Mouse (Mus musculus): ENCODE results near the gene Jak1. TPM values are rescaled to one million over a fixed set of nuclear protein-coding genes. Genes with fewer than 3 reads are reported as not detected.
A peak's percentile ranks its signal among the peaks of the same experiment; 100 is the strongest.

Jak1 gene
- polyA plus RNA-seq, 1 experiment from 2014 or later = 81.7 TPM

DNA sequence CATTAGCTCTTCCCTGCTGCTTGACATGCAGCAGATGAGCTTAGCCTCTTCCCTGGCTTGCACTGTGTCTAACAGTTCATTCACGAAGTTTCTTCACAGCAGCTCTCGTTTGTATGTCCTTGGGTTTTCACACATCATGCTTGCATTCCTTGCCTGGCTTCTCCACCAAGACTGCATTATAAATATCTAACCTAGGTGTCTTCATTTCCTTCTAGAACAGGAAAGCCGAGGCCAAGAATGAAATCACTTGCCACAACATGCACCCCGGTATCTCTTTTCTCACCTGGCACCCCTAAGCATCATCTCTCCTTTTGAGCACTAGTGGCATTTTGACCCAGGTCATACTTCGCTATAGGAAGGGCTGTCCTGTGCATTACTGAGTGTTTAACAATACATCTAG, 3.5 kb downstream of the Jak1 start:
- no peak overlapping the region for H3K9ac ChIP-seq (ENCODE audit: low read length)
- H3K27ac ChIP-seq (ENCODE audit: low read length) = no peak overlapping the region
- H3K4me2 ChIP-seq (ENCODE audit: low read depth, low read length) = no peak overlapping the region
- no peaks in the 10 kb centered on the region for H3K27me3 ChIP-seq (ENCODE audit: control insufficient read depth, insufficient read depth, low read depth, low read length)
- no peaks in the 10 kb centered on the region for H3K36me3 ChIP-seq (ENCODE audit: control insufficient read depth, insufficient read depth, low read length)
- WGBS = 65% methylated on average over 5 of the region's 5 CpGs
- H3K4me3 ChIP-seq (ENCODE audit: low read length) = no peak overlapping the region
- H3K9me3 ChIP-seq (ENCODE audit: control insufficient read depth, low read length) = no peaks in the 10 kb centered on the region
- peaks cover 6% of the 10 kb centered on the region; the same call in 1 of the 2 replicates for H3K4me1 ChIP-seq (replicated peaks; ENCODE audit: control insufficient read depth, insufficient read depth, low read length)
- ATAC-seq (ENCODE audit: low read depth) = no peak

DNA sequence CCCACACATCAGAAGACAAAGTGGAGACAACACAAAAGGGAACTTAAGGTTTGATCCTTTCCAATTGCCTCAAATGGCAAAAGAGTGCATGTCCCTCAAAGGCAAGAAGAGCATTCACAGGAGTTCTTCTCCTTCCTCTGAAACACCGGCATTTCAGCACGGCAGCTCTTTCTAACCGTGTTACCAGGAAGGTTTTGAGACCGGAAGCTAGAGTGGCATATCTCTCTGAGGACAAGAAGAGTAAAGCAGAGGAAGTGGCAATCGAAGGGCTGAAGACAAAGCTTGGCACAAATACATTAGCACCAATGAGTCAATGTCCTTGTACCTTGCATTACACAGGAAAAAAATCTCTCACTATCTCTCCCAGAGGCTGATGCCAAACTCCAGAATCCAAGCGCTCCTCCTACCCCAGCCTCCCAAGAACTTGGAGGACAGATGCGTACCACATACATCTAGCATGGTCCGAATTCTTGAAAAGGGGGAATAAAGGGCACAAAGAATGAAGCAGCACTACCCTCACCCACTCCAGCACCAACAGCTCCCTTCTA, 4.3 kb downstream of the Jak1 start:
- Histone ChIP-seq H3K4me1 (replicated peaks; ENCODE audit: control insufficient read depth, insufficient read depth, low read length) (peaks cover 6% of the 10 kb centered on the region; the same call in 1 of the 2 replicates), H3K36me3 (ENCODE audit: control insufficient read depth, insufficient read depth, low read length) (no peaks in the 10 kb centered on the region), H3K27ac (ENCODE audit: low read length) (no peak overlapping the region), H3K9ac (ENCODE audit: low read length) (no peak overlapping the region), H3K27me3 (ENCODE audit: control insufficient read depth, insufficient read depth, low read depth, low read length) (no peaks in the 10 kb centered on the region), H3K4me3 (ENCODE audit: low read length) (no peak overlapping the region), H3K9me3 (ENCODE audit: control insufficient read depth, low read length) (no peaks in the 10 kb centered on the region), H3K4me2 (ENCODE audit: low read depth, low read length) (no peak overlapping the region)
- 67% methylated on average over 8 of the region's 8 CpGs for WGBS
- ATAC-seq (ENCODE audit: low read depth) = no peak

DNA sequence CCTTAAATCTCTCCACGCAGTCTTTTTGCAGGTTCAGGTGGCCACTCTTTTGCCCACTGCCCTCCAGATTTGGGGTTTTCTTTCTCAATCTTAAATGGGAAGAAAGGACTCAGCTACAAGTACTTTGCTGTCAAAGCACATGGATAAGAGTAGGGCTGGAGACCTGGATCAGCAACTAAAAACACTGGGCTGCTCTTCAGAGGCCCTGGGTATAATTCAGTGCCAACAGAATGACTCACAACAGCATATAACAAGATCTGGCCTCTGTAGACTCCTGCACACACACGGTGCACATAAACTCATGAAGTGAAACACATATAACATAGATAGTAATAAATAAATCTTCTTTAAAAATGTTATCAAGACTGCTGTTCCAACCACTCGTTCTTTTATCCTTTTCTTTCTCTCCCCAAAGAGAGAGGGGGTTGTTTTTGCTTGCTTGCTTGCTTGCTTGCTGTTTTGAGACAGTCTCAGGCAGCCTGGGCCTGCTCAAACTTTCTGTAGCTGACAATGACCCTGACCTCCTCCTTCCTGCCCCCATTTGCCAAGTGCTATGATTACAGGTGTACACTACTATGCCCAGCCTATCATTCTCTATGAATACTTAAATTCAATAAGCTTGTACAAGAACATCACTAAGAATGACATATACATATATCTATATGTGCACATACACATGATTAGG, 8.4 kb downstream of the Jak1 start:
- Histone ChIP-seq H3K27me3 (ENCODE audit: control insufficient read depth, insufficient read depth, low read depth, low read length) (no peaks in the 10 kb centered on the region), H3K9me3 (ENCODE audit: control insufficient read depth, low read length) (no peaks in the 10 kb centered on the region), H3K4me2 (ENCODE audit: low read depth, low read length) (no peak overlapping the region), H3K4me3 (ENCODE audit: low read length) (no peak overlapping the region), H3K36me3 (ENCODE audit: control insufficient read depth, insufficient read depth, low read length) (no peaks in the 10 kb centered on the region), H3K9ac (ENCODE audit: low read length) (no peak overlapping the region), H3K27ac (ENCODE audit: low read length) (no peak overlapping the region), H3K4me1 (replicated peaks; ENCODE audit: control insufficient read depth, insufficient read depth, low read length) (peaks cover 18% of the 10 kb centered on the region)
- ATAC-seq (ENCODE audit: low read depth) = no peak
- WGBS = 66% methylated on average over 3 of the region's 3 CpGs

DNA sequence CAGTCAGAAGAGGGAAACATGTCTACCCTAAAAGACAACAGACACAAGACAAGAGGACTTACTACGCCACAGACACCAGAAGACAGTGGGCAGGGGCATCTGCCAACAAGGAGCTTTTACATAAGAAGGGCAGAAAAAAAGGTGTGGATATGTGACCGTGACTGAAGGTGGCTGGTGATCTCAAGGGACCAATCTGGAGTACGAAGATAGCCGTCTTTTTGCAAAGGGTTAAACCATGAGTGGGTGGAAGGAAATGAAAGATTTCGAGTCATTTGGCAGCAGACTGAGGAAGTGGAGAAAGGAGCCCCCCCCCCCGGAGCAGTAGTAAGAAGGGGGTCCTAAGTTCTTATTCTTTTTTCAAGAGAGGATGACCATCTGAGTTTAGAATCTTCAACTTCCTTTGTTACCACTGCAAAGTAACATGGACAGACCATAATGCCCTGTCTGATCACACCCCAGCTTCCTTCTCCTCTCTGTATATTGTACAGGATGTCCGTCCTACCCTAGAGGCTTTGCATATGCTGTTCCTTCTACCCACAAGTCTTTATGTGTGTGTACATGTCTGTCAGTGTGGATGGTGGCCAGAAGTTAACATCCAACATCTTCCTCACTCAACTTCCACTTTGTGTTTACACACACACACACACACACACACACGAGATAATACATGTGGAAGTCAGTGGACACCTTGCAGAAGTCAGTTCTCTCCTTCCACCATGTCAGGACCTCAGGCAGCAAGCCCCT, 10.3 kb downstream of the Jak1 start:
- H3K4me1 ChIP-seq (replicated peaks; ENCODE audit: control insufficient read depth, insufficient read depth, low read length) = peaks cover 14% of the 10 kb centered on the region
- WGBS = 54% methylated on average over 8 of the region's 8 CpGs
- 0 out of 2 replicates have a peak, but pooled peaks have one; percentile 36 for ATAC-seq (ENCODE audit: low read depth)
- no peaks in the 10 kb centered on the region for H3K36me3 ChIP-seq (ENCODE audit: control insufficient read depth, insufficient read depth, low read length)
- no peak overlapping the region for H3K4me3 ChIP-seq (ENCODE audit: low read length)
- no peaks in the 10 kb centered on the region for H3K9me3 ChIP-seq (ENCODE audit: control insufficient read depth, low read length)
- peak overlapping the region; percentile 30; the same call in 1 of the 2 replicates for H3K27ac ChIP-seq (ENCODE audit: low read length)
- H3K27me3 ChIP-seq (ENCODE audit: control insufficient read depth, insufficient read depth, low read depth, low read length) = no peaks in the 10 kb centered on the region
- no peak overlapping the region for H3K9ac ChIP-seq (ENCODE audit: low read length)
- no peak overlapping the region for H3K4me2 ChIP-seq (ENCODE audit: low read depth, low read length)

DNA sequence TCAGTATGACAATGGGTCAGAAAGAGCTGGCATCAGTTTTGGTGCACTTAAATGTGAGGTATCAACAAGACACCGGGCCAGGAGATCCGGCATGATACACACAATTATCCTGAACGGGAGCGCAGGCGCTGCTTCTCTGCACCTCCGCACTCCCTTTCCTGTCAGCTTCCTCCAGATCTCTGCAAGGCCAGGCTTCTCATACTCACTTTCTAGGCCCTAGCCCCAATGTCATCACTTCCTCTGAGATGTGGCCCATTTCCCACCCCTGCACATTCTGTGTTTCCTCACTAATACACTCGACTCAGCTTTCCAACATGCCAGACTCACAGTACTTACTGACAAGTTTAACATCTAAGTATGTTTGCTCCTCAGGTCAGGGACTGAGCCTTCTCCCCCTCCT, 11.1 kb downstream of the Jak1 start:
- Histone ChIP-seq H3K36me3 (ENCODE audit: control insufficient read depth, insufficient read depth, low read length) (no peaks in the 10 kb centered on the region), H3K4me3 (ENCODE audit: low read length) (no peak overlapping the region), H3K27ac (ENCODE audit: low read length) (peak overlapping the region; percentile 30; the same call in 1 of the 2 replicates), H3K27me3 (ENCODE audit: control insufficient read depth, insufficient read depth, low read depth, low read length) (no peaks in the 10 kb centered on the region), H3K4me1 (replicated peaks; ENCODE audit: control insufficient read depth, insufficient read depth, low read length) (peaks cover 14% of the 10 kb centered on the region), H3K9me3 (ENCODE audit: control insufficient read depth, low read length) (no peaks in the 10 kb centered on the region), H3K4me2 (ENCODE audit: low read depth, low read length) (no peak overlapping the region), H3K9ac (ENCODE audit: low read length) (no peak overlapping the region)
- ATAC-seq (ENCODE audit: low read depth) = 0 out of 2 replicates have a peak, but pooled peaks have one; percentile 41
- 67% methylated on average over 7 of the region's 7 CpGs for WGBS

DNA sequence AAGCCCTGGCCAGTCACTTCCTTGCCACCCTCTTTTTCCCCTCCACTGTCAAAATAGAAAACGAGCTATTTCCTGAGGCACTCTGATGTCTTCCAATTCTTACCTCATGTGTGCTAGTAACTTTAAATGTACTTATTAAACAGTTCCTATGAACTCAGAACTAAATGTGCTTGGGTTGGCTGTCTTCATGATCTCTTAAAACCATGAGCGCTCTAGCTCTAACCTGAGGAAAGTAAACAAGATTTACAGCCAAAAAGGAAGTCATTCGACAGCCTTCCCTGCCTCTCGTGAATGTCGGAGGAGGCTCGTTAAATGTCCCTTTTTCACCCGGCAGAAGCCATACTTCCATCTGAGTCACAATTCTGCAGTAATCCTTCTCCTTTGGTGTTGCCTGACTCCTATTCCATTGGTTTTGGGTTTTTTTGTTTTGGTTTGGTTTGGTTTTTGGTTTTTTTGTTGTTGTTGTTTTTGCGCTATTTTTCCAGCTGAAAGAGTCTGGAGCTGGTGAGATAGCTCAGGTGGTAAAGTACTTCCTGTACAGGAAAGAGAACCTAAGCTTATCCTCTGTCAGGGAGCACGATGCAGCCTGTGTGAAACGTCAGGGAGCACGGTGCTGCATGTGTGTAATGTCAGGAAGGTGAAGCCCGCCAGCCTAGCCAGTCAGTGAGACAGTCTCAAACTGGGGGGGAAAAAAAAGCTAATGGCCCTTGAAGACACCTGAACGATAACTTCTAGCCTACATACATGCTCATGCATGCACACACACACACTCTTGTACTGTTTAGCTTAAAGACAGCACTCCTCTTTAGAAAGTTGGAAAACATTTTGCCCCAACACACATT, 12.1 kb downstream of the Jak1 start:
- H3K4me1 ChIP-seq (replicated peaks; ENCODE audit: control insufficient read depth, insufficient read depth, low read length) = peaks cover 14% of the 10 kb centered on the region
- no peaks in the 10 kb centered on the region for H3K9me3 ChIP-seq (ENCODE audit: control insufficient read depth, low read length)
- no peak overlapping the region for H3K4me3 ChIP-seq (ENCODE audit: low read length)
- no peak overlapping the region for H3K9ac ChIP-seq (ENCODE audit: low read length)
- WGBS = 47% methylated on average over 13 of the region's 13 CpGs
- H3K27ac ChIP-seq (ENCODE audit: low read length) = no peak overlapping the region
- H3K36me3 ChIP-seq (ENCODE audit: control insufficient read depth, insufficient read depth, low read length) = no peaks in the 10 kb centered on the region
- no peak for ATAC-seq (ENCODE audit: low read depth)
- H3K27me3 ChIP-seq (ENCODE audit: control insufficient read depth, insufficient read depth, low read depth, low read length) = no peaks in the 10 kb centered on the region
- H3K4me2 ChIP-seq (ENCODE audit: low read depth, low read length) = no peak overlapping the region

DNA sequence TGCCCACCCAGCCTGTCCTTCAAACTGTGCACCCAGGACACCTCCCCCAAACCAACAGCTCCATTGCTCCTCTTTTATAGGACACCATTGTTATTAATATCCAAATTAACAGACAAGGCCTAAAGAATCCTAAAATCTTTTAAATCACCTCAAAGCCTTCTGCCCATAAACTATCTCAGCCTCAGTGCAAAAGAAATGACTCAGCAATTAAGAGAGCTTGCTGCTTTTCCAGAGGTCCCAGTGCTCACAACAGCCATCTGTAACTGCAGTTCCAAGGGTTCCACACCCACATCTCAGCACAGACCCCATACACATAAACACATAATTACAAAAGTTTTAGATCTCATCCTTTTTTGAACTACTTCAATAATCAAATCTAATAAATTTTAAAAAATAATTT, 13.1 kb downstream of the Jak1 start:
- H3K9ac ChIP-seq (ENCODE audit: low read length) = no peak overlapping the region
- no peak overlapping the region for H3K27ac ChIP-seq (ENCODE audit: low read length)
- H3K27me3 ChIP-seq (ENCODE audit: control insufficient read depth, insufficient read depth, low read depth, low read length) = no peaks in the 10 kb centered on the region
- peaks cover 14% of the 10 kb centered on the region for H3K4me1 ChIP-seq (replicated peaks; ENCODE audit: control insufficient read depth, insufficient read depth, low read length)
- no peak overlapping the region for H3K4me2 ChIP-seq (ENCODE audit: low read depth, low read length)
- no peak for ATAC-seq (ENCODE audit: low read depth)
- no peaks in the 10 kb centered on the region for H3K9me3 ChIP-seq (ENCODE audit: control insufficient read depth, low read length)
- no peak overlapping the region for H3K4me3 ChIP-seq (ENCODE audit: low read length)
- no peaks in the 10 kb centered on the region for H3K36me3 ChIP-seq (ENCODE audit: control insufficient read depth, insufficient read depth, low read length)

DNA sequence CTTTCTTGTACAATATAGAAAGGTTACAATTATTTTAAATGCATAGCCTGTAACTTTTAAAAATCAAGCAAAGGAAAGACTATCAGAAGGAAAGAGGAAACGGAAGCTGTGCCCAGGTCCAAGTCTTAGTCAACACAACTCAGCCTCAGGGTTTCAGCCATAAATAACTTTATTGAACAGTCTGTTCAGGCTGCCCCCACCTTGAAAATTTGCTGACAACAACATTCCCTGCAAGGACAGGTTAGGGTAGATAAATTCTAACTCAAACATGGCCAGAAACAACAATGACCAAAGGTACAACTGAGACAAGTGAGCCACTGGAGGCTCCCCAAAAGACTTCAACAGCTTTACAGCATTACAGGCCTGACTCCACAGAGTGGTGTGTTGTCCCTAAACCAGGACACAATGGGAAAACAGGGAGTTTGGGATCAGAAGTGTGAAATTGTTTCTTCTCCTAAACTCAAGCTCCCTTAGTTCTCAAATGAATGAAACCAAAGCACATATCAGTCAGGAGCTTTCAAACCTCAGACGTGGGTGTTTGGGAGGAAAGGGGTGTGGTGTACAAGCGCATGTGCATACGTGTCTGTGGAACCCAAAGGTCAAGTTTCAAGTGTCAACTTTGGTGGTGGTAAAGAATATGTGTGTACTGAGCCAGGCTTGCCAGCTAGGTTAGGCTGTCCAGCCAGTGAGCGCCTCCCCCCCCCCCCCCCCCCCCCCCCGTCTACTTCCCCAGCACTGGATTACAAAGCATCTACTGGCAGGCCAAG, 14.9 kb downstream of the Jak1 start:
- no peak overlapping the region for H3K27ac ChIP-seq (ENCODE audit: low read length)
- no peak overlapping the region for H3K4me3 ChIP-seq (ENCODE audit: low read length)
- H3K9me3 ChIP-seq (ENCODE audit: control insufficient read depth, low read length) = no peaks in the 10 kb centered on the region
- WGBS = 56% methylated on average over 5 of the region's 6 CpGs
- no peaks in the 10 kb centered on the region for H3K27me3 ChIP-seq (ENCODE audit: control insufficient read depth, insufficient read depth, low read depth, low read length)
- H3K36me3 ChIP-seq (ENCODE audit: control insufficient read depth, insufficient read depth, low read length) = no peaks in the 10 kb centered on the region
- H3K4me1 ChIP-seq (replicated peaks; ENCODE audit: control insufficient read depth, insufficient read depth, low read length) = peaks cover 19% of the 10 kb centered on the region
- no peak overlapping the region for H3K9ac ChIP-seq (ENCODE audit: low read length)
- H3K4me2 ChIP-seq (ENCODE audit: low read depth, low read length) = no peak overlapping the region
- ATAC-seq (ENCODE audit: low read depth) = no peak

All from lung, embryonic 16.5 days (tissue).